Mouse (Mus musculus) hindbrain, embryonic 14.5 days (tissue): ENCODE measurements around the gene Wrap53. TPM values are rescaled to one million over a fixed set of nuclear protein-coding genes. Genes with fewer than 3 reads are reported as not detected.
"Not testable (repeated sequence)": the region's sequence is repeated elsewhere in the genome, so short reads cannot be mapped to it uniquely, and the experiment has no call there.

Experiments
- ATAC-seq: fragments of 200-750 bp; cut with Nextera tagmentation; 2 replicates; pipeline ENCODE4 v1.8.0; 2017; ENCODE audit warnings: moderate number of reproducible peaks, mild to moderate bottlenecking, moderate TSS enrichment, moderate library complexity; ENCODE audit not compliant: low FRiP score
- DNase-seq: peaks from one replicate; pipeline ENCODE4 v3.0.0-alpha.2; 2015; ENCODE audit warnings: low spot score
- H3K27ac ChIP-seq: fragments of 300-500 bp; sonication (generic); 2 replicates; pipeline ENCODE4 v1.5.1; 2014; ENCODE audit warnings: mild to moderate bottlenecking, moderate library complexity
- H3K27me3 ChIP-seq: fragments of 300-500 bp; sonication (generic); 2 replicates; pipeline ENCODE4 v1.6.1; 2014; ENCODE audit warnings: mild to moderate bottlenecking, low read length, mixed read lengths; ENCODE audit not compliant: control insufficient read depth, insufficient read depth
- H3K36me3 ChIP-seq: fragments of 300-500 bp; sonication (generic); replicated peaks from 2 replicates; pipeline ENCODE4 v1.6.1; 2014; ENCODE audit not compliant: control insufficient read depth, insufficient read depth
- H3K4me1 ChIP-seq: fragments of 300-500 bp; sonication (generic); replicated peaks from 2 replicates; pipeline ENCODE4 v1.6.1; 2014; ENCODE audit warnings: antibody characterized with exemption, low read length, mixed read lengths; ENCODE audit not compliant: control insufficient read depth, insufficient read depth
- H3K4me2 ChIP-seq: fragments of 300-500 bp; sonication (generic); replicated peaks from 2 replicates; pipeline ENCODE4 v1.6.1; 2014; ENCODE audit warnings: mild to moderate bottlenecking, moderate library complexity
- H3K4me3 ChIP-seq: fragments of 300-500 bp; sonication (generic); replicated peaks from 2 replicates; pipeline ENCODE4 v1.5.1; 2014; ENCODE audit warnings: mild to moderate bottlenecking, low read length
- H3K9ac ChIP-seq: fragments of 300-500 bp; sonication (generic); 2 replicates; pipeline ENCODE4 v1.6.1; 2014
- H3K9me3 ChIP-seq: fragments of 300-500 bp; sonication (generic); 2 replicates; pipeline ENCODE4 v1.6.1; 2016; ENCODE audit warnings: low read length; ENCODE audit not compliant: control insufficient read depth
- WGBS: fragments of 180-500 bp; shearing (Covaris S2); extraction: QIAGEN DNeasy Blood & Tissue Kit; methylation state at CpG from one replicate; pipeline ENCODE4 v1.1.7; 2014; 5-methylcytosine and 5-hydroxymethylcytosine counted together
- polyA plus RNA-seq: library from polyadenylated mRNA; unstranded; fragments of >200 nt; fragmentation: Nextera tagmentation; extraction: Ambion mirVana; gene quantifications from 2 replicates; pipeline ENCODE4 v1.2.1, GENCODE M21; 2014

Gene Wrap53
- polyA plus RNA-seq, 1 experiment from 2014 or later, result 16.8 TPM

- 46% methylated on average over 4 of the region's 4 CpGs for WGBS
- Histone ChIP-seq H3K27me3 (no peaks in the 10 kb centered on the region), H3K36me3 (peaks cover 8% of the 10 kb centered on the region; the same call in 1 of the 2 replicates), H3K27ac (no peak overlapping the region; the same call in 1 of the 2 replicates), H3K4me2 (no peak overlapping the region), H3K9me3 (no peaks in the 10 kb centered on the region), H3K9ac (no peak overlapping the region), H3K4me1 (peaks cover 57% of the 10 kb centered on the region), H3K4me3 (no peak overlapping the region)
- DNase-seq, result no peak
- ATAC-seq, result no peak
These were observed 28.7 kb downstream of the Wrap53 start for GRCm38 (mm10) chr11:69551310-69551709.

- Histone ChIP-seq H3K36me3 (no peaks in the 10 kb centered on the region; the same call in 1 of the 2 replicates), H3K9me3 (no peaks in the 10 kb centered on the region), H3K27ac (peak within 1 kb of the TSS; percentile 93), H3K4me2 (peak within 1 kb of the TSS; percentile 86), H3K4me3 (no peak within 1 kb of the TSS), H3K27me3 (no peaks in the 10 kb centered on the region), H3K9ac (peak within 1 kb of the TSS; percentile 17; the same call in 1 of the 2 replicates), H3K4me1 (peaks cover 58% of the 10 kb centered on the region)
- no peak for DNase-seq
- WGBS, result 38% methylated on average over 12 of the region's 12 CpGs
- ATAC-seq, result no peak
These were observed 30.9 kb downstream of the Wrap53 start, which contains the start of gene Dnah2 for GRCm38 (mm10) chr11:69549060-69549656. TSS of gene Dnah2 (minus strand) at chr11:69549110.

- Histone ChIP-seq H3K4me1 (peaks cover 52% of the 10 kb centered on the region), H3K36me3 (no peaks in the 10 kb centered on the region), H3K27ac (peak overlapping the region; percentile 93), H3K9me3 (no peaks in the 10 kb centered on the region), H3K4me2 (peak overlapping the region; percentile 86), H3K27me3 (no peaks in the 10 kb centered on the region), H3K4me3 (peak overlapping the region; percentile 42), H3K9ac (peak overlapping the region; percentile 63)
- no peak for DNase-seq
- 4% methylated on average over 15 of the region's 15 CpGs for WGBS
- peak; percentile 22; the same call in 1 of the 2 replicates for ATAC-seq
These were observed 33.0 kb downstream of the Wrap53 start for GRCm38 (mm10) chr11:69547071-69547470.

- Histone ChIP-seq H3K4me1 (peaks cover 50% of the 10 kb centered on the region), H3K9me3 (no peaks in the 10 kb centered on the region), H3K9ac (peak overlapping the region; percentile 63), H3K27ac (peak overlapping the region; percentile 93), H3K27me3 (no peaks in the 10 kb centered on the region), H3K4me2 (peak overlapping the region; percentile 86), H3K36me3 (no peaks in the 10 kb centered on the region), H3K4me3 (peak overlapping the region; percentile 42)
- under 1% methylated on average over 44 of the region's 44 CpGs for WGBS
- DNase-seq (peak; percentile 83), ATAC-seq (peak; percentile 64)
These were observed 33.5 kb downstream of the Wrap53 start for GRCm38 (mm10) chr11:69546423-69547053.

- Histone ChIP-seq H3K36me3 (no peaks in the 10 kb centered on the region), H3K9ac (peak overlapping the region; percentile 63), H3K27me3 (no peaks in the 10 kb centered on the region), H3K4me1 (peaks cover 50% of the 10 kb centered on the region), H3K4me3 (peak overlapping the region; percentile 42), H3K9me3 (no peaks in the 10 kb centered on the region), H3K27ac (peak overlapping the region; percentile 93), H3K4me2 (peak overlapping the region; percentile 86)
- 8% methylated on average over 7 of the region's 7 CpGs for WGBS
- peak; percentile 26; the same call in 1 of the 2 replicates for ATAC-seq
- no peak for DNase-seq
These were observed 34.1 kb downstream of the Wrap53 start for GRCm38 (mm10) chr11:69545957-69546356.

GRCm38 (mm10) chr11:69543598-69543997, 36.5 kb downstream of the Wrap53 start:
- Histone ChIP-seq H3K9me3 (no peaks in the 10 kb centered on the region), H3K27me3 (no peaks in the 10 kb centered on the region), H3K27ac (peak overlapping the region; percentile 51), H3K4me1 (peaks cover 39% of the 10 kb centered on the region), H3K4me2 (no peak overlapping the region; the same call in 1 of the 2 replicates), H3K36me3 (no peaks in the 10 kb centered on the region), H3K4me3 (no peak overlapping the region), H3K9ac (no peak overlapping the region)
- DNase-seq, result no peak
- ATAC-seq, result no peak
- 14% methylated on average over 3 of the region's 3 CpGs for WGBS

- not testable (repeated sequence) for H3K4me3 ChIP-seq, H3K9ac ChIP-seq, ATAC-seq, DNase-seq, H3K27ac ChIP-seq, H3K27me3 ChIP-seq, H3K4me2 ChIP-seq, H3K9me3 ChIP-seq, H3K36me3 ChIP-seq
- H3K4me1 ChIP-seq, result peaks cover 23% of the 10 kb centered on the region
- 67% methylated on average over 1 of the region's 3 CpGs for WGBS
These were observed 38.3 kb downstream of the Wrap53 start for GRCm38 (mm10) chr11:69541741-69542140.

DNA sequence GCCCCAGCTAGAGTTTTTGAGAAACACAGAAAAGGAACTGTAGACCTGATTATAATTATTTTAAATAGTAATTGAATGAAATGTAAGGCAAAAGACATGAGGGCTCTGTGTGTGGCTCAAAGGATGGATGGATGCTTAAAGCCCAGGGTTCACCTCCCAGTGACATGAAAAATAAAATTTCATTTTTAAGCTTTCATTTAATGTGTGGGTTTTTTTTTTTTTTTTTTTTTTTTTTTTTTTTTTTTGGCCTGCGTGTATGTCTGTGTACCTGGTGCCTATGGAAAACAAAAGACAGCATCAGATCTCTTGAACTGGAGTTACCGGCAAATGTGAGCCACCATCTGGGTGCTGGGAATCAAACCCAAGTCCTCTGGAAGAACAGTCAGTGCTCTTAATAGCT, 39.4 kb downstream of the Wrap53 start:
- DNase-seq (no peak), ATAC-seq (no peak)
- H3K9ac ChIP-seq, result no peak overlapping the region
- H3K36me3 ChIP-seq, result no peaks in the 10 kb centered on the region
- H3K27me3 ChIP-seq, result no peaks in the 10 kb centered on the region
- H3K9me3 ChIP-seq, result no peaks in the 10 kb centered on the region
- no peak overlapping the region for H3K4me3 ChIP-seq
- H3K4me1 ChIP-seq, result peaks cover 16% of the 10 kb centered on the region
- WGBS, result 98% methylated on average over 2 of the region's 2 CpGs
- no peak overlapping the region for H3K4me2 ChIP-seq
- H3K27ac ChIP-seq, result no peak overlapping the region

- ATAC-seq (no peak), DNase-seq (no peak)
- Histone ChIP-seq H3K4me1 (no peaks in the 10 kb centered on the region), H3K9ac (no peak overlapping the region), H3K4me2 (no peak overlapping the region), H3K27ac (no peak overlapping the region), H3K27me3 (no peaks in the 10 kb centered on the region), H3K9me3 (no peaks in the 10 kb centered on the region), H3K36me3 (no peaks in the 10 kb centered on the region), H3K4me3 (no peak overlapping the region)
- 62% methylated on average over 1 of the region's 1 CpGs for WGBS
These were observed 45.1 kb downstream of the Wrap53 start for GRCm38 (mm10) chr11:69534990-69535389.
